Comparison of ENCODE assay signal across 9 mouse cellular contexts in the genomic region with DNA sequence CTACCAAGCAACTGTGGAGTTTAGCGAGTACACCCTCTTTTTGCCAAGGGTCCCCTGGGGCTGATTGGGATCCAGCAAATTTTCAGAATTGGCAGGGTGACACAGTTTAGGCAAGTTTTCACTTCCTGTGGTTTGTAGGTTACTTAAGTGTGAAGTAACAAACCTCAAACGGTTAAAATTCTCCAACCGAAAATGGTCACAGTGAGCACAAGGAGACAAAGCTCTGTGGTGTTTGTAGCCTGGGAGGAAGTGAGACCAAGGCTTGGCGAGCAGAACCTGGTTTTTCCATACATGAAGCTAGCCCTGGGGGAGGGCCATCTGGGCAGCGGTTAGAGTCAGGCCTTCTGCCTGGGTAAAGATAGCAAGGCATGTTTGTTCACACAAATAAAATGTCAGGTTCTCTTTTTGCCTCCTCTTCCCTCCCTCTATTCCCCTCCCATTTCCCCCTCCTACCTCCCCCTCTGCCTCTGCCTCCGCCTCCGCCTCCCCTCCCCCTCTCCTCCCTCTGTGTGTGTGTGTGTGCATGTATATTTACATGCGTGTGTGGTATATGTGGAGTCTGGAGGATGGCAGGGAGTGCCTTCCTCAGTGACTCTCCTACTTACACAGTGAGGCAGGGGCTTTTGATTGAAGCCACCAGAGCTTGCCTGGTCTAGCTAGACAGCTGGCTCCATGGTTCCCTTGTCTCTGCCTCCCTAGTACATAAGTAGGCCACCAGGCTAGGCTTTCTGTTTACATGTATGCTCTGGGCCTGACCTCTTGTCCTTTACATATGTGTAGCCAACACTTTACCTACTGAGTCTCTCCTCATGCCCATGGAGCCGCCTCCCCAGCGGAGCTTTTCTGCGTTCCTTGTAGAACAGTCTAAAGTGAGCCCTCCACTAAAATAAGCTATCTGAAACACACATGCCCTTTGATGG.
DNase-seq lines count a peak whose midpoint lies in the region; ATAC-seq and TF ChIP-seq lines count a peak whose summit lies in the region.
"Had no signal": no experiment of that assay in that cellular context is flagged by ENCODE, and none has a peak within 500 bp of the region (broad histone marks: within the 10 kb centered on the region; RNA-seq: fewer than 3 reads in every experiment).

No protein-coding gene starts in this region.

- TF ChIP-seq CTCF in midbrain, postnatal 0 days (IDR thresholded peaks at IDR 0.05): no peak
- TF ChIP-seq CTCF in cerebellum, adult 2 months (IDR thresholded peaks at IDR 0.05; ENCODE audit: borderline replicate concordance, insufficient read depth, low read depth, low read length): no peak

- H3K4me1 ChIP-seq in midbrain, embryonic 12.5 days: no peaks in the 10 kb centered on the region
- H3K4me1 ChIP-seq in midbrain, postnatal 0 days (ENCODE audit: insufficient read depth, low read length): no peaks in the 10 kb centered on the region
- H3K4me1 ChIP-seq in cerebellum, adult 2 months (ENCODE audit: control insufficient read depth, insufficient read depth, low read length): peaks cover 5% of the 10 kb centered on the region; the same call in 1 of the 2 replicates

- 55% methylated on average over 11 of the region's 11 CpGs for WGBS in midbrain, embryonic 12.5 days
- WGBS in midbrain, postnatal 0 days: 70% methylated on average over 10 of the region's 11 CpGs
- WGBS in cerebellum, adult 2 months: 74% methylated on average over 11 of the region's 11 CpGs

- H3K4me3 ChIP-seq in midbrain, embryonic 12.5 days: no peak overlapping the region
- no peak overlapping the region for H3K4me3 ChIP-seq in midbrain, postnatal 0 days (ENCODE audit: low read depth, low read length)
- H3K4me3 ChIP-seq in cerebellum, adult 2 months (replicated peaks; ENCODE audit: insufficient read depth, low read depth, low read length): no peak overlapping the region
- H3K4me3 ChIP-seq: erythroblast, embryonic 14.5 days had no signal

- no peaks in the 10 kb centered on the region for H3K36me3 ChIP-seq in midbrain, embryonic 12.5 days
- no peaks in the 10 kb centered on the region for H3K36me3 ChIP-seq in midbrain, postnatal 0 days (ENCODE audit: insufficient read depth, low read length)

- 0 out of 2 replicates have a peak, but pooled peaks have one; percentile 41 for ATAC-seq in midbrain, embryonic 12.5 days (ENCODE audit: low FRiP score, low read depth)
- ATAC-seq in midbrain, postnatal 0 days (ENCODE audit: low FRiP score): no peak
- ATAC-seq in hematopoietic stem cell, adult 5-6 weeks (replicated peaks in 1 of 2; ENCODE audit: insufficient read depth in 1 of 2, low FRiP score in 2 of 2, low TSS enrichment in 1 of 2, low read depth in 1 of 2, poor library complexity in 2 of 2, severe bottlenecking in 2 of 2): peak; percentile 95 to 99
- ATAC-seq in megakaryocyte, adult 5-6 weeks (ENCODE audit: poor library complexity, severe bottlenecking): peak; percentile 89

- no peaks in the 10 kb centered on the region for H3K27me3 ChIP-seq in midbrain, embryonic 12.5 days
- no peaks in the 10 kb centered on the region for H3K27me3 ChIP-seq in midbrain, postnatal 0 days (ENCODE audit: insufficient read depth, low read length)
- no peaks in the 10 kb centered on the region for H3K27me3 ChIP-seq in cerebellum, adult 2 months (ENCODE audit: control insufficient read depth, insufficient read depth, low read length)

- H3K9me3 ChIP-seq in midbrain, embryonic 12.5 days: no peaks in the 10 kb centered on the region
- H3K9me3 ChIP-seq in midbrain, postnatal 0 days (ENCODE audit: low read length): no peaks in the 10 kb centered on the region

- no peak overlapping the region for H3K4me2 ChIP-seq in midbrain, embryonic 12.5 days (replicated peaks)
- H3K4me2 ChIP-seq in midbrain, postnatal 0 days (ENCODE audit: low read depth, low read length, poor library complexity, severe bottlenecking): no peak overlapping the region

- H3K9ac ChIP-seq in midbrain, embryonic 12.5 days (replicated peaks): no peak overlapping the region
- H3K9ac ChIP-seq in midbrain, postnatal 0 days (replicated peaks; ENCODE audit: low read length, poor library complexity, severe bottlenecking): no peak overlapping the region

- no peak for TF ChIP-seq POLR2A in cerebellum, adult 2 months (IDR thresholded peaks at IDR 0.05; ENCODE audit: borderline replicate concordance, insufficient read depth, low read length)

- DNase-seq in midbrain, postnatal 0 days (ENCODE audit: low spot score): no peak
- DNase-seq in adrenal gland, postnatal 10 days: peak; percentile 69
- peak; percentile 88 for DNase-seq in thymus, postnatal 14 days
- DNase-seq in cerebellum, adult 2 months: no peak
- no peak for DNase-seq in right cerebral cortex, adult 2 months (ENCODE audit: low spot score in 2 of 2)

- H3K27ac ChIP-seq in midbrain, embryonic 12.5 days (replicated peaks): no peak overlapping the region
- H3K27ac ChIP-seq in midbrain, postnatal 0 days (ENCODE audit: low read depth, low read length): no peak overlapping the region
- no peak overlapping the region for H3K27ac ChIP-seq in cerebellum, adult 2 months (ENCODE audit: insufficient read depth, low read length)

Comparison
In these comparisons a context has a peak if more than half of its experiments do, and no peak if none do; other contexts are left out.
1. DNase-seq: peak in adrenal gland, postnatal 10 days (single experiment) and thymus, postnatal 14 days (single experiment); none in midbrain, postnatal 0 days (single experiment), cerebellum, adult 2 months (0 of 2) and right cerebral cortex, adult 2 months (0 of 2).